Mouse (Mus musculus) bone marrow, adult 2 months (tissue): ENCODE data around the gene Dek. TPM values are rescaled to one million over a fixed set of nuclear protein-coding genes. Genes with fewer than 3 reads are reported as not detected.
A peak's percentile ranks its signal among the peaks of the same experiment; 100 is the strongest.

Experiments
- H3K27ac ChIP-seq: fragments of 200-500 bp; 2 replicates; pipeline ENCODE4 v1.5.1; 2012; ENCODE audit warnings: low read depth, mild to moderate bottlenecking, control low read depth, inconsistent platforms, low read length; ENCODE audit not compliant: control insufficient read depth, poor library complexity, insufficient read depth
- H3K4me1 ChIP-seq: fragments of 200-500 bp; 2 replicates; pipeline ENCODE4 v1.6.1; 2011; ENCODE audit warnings: low read length; ENCODE audit not compliant: control insufficient read depth, insufficient read depth
- H3K4me3 ChIP-seq: fragments of 200-500 bp; replicated peaks from 2 replicates; pipeline ENCODE3; 2011; ENCODE audit warnings: mild to moderate bottlenecking, low read depth, low read length, control low read depth; ENCODE audit not compliant: control insufficient read depth
- CTCF ChIP-seq: fragments of 200-500 bp; IDR thresholded peaks from 2 replicates; pipeline ENCODE4 v1.5.1; 2011; ENCODE audit warnings: low read length, control low read depth; ENCODE audit not compliant: control insufficient read depth, insufficient read depth
- POLR2A ChIP-seq: fragments of 200-500 bp; IDR thresholded peaks from 2 replicates; pipeline ENCODE4 v1.6.1; 2011; ENCODE audit warnings: low read depth, mild to moderate bottlenecking, control low read depth, low read length, borderline replicate concordance; ENCODE audit not compliant: control insufficient read depth
- WGBS: fragments of 180-500 bp; shearing (Covaris S2); methylation state at CpG from one replicate; pipeline ENCODE4 v1.1.7; 2018; 5-methylcytosine and 5-hydroxymethylcytosine counted together
- polyA plus RNA-seq: library from polyadenylated mRNA; stranded (reverse); fragments of >200 nt; gene quantifications from 2 replicates; pipeline ENCODE4 v1.2.4, GENCODE M21; 2011; ENCODE audit warnings: low replicate concordance; ENCODE audit not compliant: missing spikeins, insufficient read depth, insufficient read length

Gene Dek
- polyA plus RNA-seq, 1 experiment, result 504 TPM

GRCm38 (mm10) chr13:47121333-47121889 is 15.4 kb upstream of the Dek start:
- Histone ChIP-seq H3K4me1 (peaks cover 1% of the 10 kb centered on the region), H3K27ac (no peak overlapping the region), H3K4me3 (peak overlapping the region; percentile 17)
- TF ChIP-seq CTCF, result peak; percentile 39; the same call in 1 of the 2 replicates
- TF ChIP-seq POLR2A, result no peak
- WGBS, result 38% methylated on average over 12 of the region's 12 CpGs

GRCm38 (mm10) chr13:47116000-47116399 is 10.0 kb upstream of the Dek start:
- Histone ChIP-seq H3K4me1 (peaks cover 1% of the 10 kb centered on the region; the same call in 1 of the 2 replicates), H3K27ac (no peak overlapping the region), H3K4me3 (no peak overlapping the region)
- TF ChIP-seq POLR2A (no peak), CTCF (no peak)
- WGBS, result 74% methylated on average over 3 of the region's 3 CpGs

DNA sequence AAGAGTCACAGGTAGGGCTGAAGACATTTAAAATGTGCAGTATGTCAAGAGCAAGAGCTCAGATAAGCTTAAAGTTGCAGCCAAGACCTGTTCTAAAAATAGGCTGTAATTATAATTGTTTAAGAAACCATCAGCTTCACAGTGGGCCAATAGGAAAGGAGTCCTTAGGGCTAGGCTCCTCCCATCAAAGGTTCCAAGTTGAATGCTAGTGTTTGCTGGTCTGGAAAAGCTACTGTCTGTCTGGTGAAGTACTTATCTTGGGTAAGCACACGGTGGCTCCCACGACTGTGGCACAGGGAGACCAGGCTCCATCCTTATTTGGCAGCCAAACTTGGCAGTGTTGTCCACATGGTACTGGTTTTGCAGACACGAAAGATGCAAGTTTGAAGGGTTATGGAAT is 6.9 kb upstream of the Dek start:
- Histone ChIP-seq H3K27ac (peak overlapping the region; percentile 86), H3K4me3 (no peak overlapping the region), H3K4me1 (peaks cover 1% of the 10 kb centered on the region; the same call in 1 of the 2 replicates)
- TF ChIP-seq POLR2A, result no peak
- no peak for TF ChIP-seq CTCF
- WGBS, result 51% methylated on average over 3 of the region's 3 CpGs

- 84% methylated on average over 3 of the region's 3 CpGs for WGBS
- H3K27ac ChIP-seq, result peak overlapping the region; percentile 15; the same call in 1 of the 2 replicates
- TF ChIP-seq CTCF (no peak), POLR2A (no peak)
- peaks cover 1% of the 10 kb centered on the region; the same call in 1 of the 2 replicates for H3K4me1 ChIP-seq
- H3K4me3 ChIP-seq, result no peak overlapping the region
Observed at GRCm38 (mm10) chr13:47112056-47112455, 6.1 kb upstream of the Dek start.

DNA sequence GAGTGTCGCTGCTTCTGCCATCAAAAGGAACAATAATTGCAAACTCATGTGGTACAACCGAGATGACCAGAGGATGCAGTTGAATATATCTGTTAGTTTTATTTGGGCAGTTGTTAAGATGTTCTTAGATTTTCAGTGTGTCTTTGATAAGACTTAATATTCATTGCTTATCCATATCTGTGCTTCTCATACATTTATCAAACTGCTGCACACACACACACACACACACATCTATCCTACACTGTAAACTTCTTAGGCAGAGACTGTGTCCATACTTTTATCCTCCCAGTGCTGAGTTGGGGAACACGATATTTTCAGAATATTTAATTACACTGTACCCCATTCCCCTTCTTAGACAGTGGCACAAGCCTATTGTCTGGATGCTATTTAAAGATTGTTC is 5.2 kb upstream of the Dek start:
- no peak for TF ChIP-seq CTCF
- TF ChIP-seq POLR2A, result no peak
- Histone ChIP-seq H3K27ac (peak overlapping the region; percentile 54), H3K4me1 (peaks cover 1% of the 10 kb centered on the region; the same call in 1 of the 2 replicates), H3K4me3 (no peak overlapping the region)
- WGBS, result 54% methylated on average over 3 of the region's 3 CpGs

GRCm38 (mm10) chr13:47109239-47109638 is 3.2 kb upstream of the Dek start:
- H3K4me1 ChIP-seq, result peaks cover 3% of the 10 kb centered on the region; the same call in 1 of the 2 replicates
- peak overlapping the region; percentile 15 for H3K4me3 ChIP-seq
- H3K27ac ChIP-seq, result peak overlapping the region; percentile 82
- WGBS, result 64% methylated on average over 2 of the region's 2 CpGs
- TF ChIP-seq POLR2A, result no peak
- TF ChIP-seq CTCF, result no peak

DNA sequence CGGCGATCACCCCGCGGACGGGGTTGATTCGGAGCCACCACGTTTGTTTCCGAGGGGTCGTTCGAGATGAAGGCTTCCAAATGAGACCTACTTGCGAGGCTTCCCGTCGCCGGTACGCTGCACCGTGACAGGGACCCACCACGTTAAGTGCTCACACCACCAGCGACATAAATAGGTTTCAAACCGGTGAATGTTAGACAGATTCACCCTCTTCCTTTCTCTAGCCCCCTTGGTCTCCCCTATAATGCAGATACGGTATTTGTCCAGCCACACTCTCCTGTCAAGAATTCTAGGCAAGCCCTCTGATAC is 533 bp upstream of the Dek start:
- under 1% methylated on average over 20 of the region's 20 CpGs for WGBS
- Histone ChIP-seq H3K4me3 (peak overlapping the region; percentile 81), H3K27ac (peak overlapping the region; percentile 81), H3K4me1 (peaks cover 2% of the 10 kb centered on the region; the same call in 1 of the 2 replicates)
- TF ChIP-seq CTCF (no peak), POLR2A (no peak)

DNA sequence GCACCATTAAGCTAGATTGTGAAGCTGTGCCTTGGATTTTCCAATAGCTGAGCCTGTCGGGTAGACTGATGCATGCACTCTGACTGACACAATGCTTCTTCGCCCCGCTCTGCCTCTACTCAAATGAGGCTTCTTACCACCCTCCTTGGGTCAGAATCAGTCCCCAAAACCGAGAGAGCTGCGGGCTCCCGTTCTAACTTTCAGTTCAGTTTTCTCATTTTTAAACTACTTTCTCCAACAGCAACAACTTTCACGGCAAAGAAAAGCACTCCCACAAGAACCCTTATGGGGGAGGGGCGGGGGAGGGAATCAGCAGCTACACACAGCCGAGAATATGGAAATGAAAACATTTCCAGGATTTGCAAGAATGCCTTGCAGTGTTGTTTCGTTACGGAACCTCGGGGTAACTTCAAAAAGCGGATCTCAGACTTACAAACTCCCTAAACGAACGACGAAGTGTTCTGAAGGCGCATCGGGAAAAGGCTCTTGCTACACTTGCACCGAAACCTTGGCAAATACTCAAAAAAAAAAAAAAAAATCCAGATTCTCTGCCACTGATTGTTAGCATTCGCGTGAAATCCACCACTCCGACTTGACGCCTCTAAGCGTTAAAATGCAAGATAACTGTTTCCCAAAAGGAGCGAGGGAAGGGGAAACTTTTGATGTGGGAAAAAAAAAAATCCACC is 1.0 kb downstream of the Dek start:
- Histone ChIP-seq H3K27ac (peak overlapping the region; percentile 97), H3K4me3 (peak overlapping the region; percentile 77), H3K4me1 (peaks cover 2% of the 10 kb centered on the region; the same call in 1 of the 2 replicates)
- no peak for TF ChIP-seq POLR2A
- no peak for TF ChIP-seq CTCF
- under 1% methylated on average over 25 of the region's 25 CpGs for WGBS
